Mouse (Mus musculus) CD4-positive, CD25-positive, alpha-beta regulatory T cell, adult 9 weeks (primary cell): ENCODE results near the gene Dlg2. TPM values are rescaled to one million over a fixed set of nuclear protein-coding genes. Genes with fewer than 3 reads are reported as not detected.

Source experiments
- polyA plus RNA-seq: library from polyadenylated mRNA; unstranded; fragments of 100-300 nt; shearing (Covaris generic); gene quantifications from one replicate; pipeline ENCODE4 v1.2.1, GENCODE M21; 2017

The Dlg2 gene
- polyA plus RNA-seq, result 0.45 TPM

DNA sequence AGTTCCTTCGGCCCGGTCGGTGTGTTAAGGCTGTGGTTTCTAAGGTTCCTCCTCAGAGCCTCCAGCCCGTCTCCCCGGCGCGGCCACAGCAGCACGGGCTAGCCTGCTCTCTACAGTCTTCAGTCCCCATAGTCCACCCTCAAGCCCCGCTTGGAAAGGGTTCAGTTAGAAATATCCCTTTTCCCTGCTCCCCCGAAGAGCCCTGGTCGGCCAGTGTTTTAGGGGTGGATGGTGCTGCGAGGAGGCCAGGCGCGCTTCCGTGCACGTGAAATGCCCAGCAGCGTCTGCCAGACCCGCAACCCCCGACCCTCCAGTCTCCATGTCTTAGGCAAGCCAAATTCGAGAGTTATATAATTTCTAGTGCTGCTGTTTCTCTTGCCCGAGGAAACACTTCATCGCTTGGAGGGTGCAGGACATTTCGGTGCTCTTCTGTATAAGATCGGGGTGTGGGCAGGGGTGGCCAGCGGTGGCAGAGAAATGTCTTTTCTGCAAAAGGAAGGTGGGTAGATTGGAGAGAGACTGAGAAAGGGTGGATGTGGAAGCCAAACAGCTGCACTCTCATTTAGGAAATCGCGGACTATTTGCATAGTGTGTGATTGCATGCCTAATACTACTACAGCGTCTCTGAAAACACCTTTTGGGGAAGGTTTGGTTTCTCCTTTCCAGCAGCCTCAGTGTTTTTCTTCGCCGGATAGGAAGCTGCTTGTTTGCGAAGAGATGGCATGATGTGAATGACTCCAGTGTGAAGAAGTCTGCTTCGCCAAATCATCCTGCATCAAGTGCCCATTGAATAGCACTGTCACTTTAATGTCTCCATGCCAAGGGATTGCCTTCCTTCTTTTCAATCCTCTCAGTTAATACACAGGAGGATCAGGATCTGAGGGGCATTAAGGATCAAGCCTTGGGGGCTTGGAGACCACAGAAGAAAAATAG is at the start of gene Dlg2:
TSS of gene Dlg2 (plus strand) at position 360 of the 933 bp plus-strand sequence.

DNA sequence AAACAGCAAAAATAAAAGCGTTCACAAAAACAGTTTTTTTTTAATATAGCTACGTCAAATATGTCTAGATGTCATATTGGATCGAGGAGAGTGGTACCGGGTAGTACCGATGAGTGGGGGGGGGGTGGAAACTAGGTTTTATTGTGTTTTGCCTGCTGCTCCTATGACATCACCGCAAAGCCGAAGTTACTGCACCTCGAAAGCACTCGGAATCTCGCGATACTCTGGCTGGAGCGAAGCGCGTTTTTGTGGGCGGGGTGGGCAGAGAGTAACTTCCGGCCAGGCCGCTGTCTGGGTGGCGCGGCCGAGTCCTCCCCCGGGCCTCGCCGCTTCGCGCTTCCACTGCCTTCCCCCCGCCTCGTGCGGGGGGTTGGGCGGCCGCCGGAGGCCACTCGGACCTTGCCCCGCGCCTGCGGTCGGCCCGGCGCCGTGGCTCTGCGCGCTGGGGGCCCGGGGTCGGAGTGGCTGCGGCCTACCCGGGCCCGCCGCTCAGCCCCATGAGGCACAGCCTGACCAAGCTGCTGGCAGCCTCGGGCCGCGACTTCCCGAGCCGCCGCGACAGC is 33.9 kb upstream of the Dlg2 start, which contains the start of gene Crebzf:
TSS of gene Crebzf (plus strand) at position 212 of the 563 bp plus-strand sequence.

DNA sequence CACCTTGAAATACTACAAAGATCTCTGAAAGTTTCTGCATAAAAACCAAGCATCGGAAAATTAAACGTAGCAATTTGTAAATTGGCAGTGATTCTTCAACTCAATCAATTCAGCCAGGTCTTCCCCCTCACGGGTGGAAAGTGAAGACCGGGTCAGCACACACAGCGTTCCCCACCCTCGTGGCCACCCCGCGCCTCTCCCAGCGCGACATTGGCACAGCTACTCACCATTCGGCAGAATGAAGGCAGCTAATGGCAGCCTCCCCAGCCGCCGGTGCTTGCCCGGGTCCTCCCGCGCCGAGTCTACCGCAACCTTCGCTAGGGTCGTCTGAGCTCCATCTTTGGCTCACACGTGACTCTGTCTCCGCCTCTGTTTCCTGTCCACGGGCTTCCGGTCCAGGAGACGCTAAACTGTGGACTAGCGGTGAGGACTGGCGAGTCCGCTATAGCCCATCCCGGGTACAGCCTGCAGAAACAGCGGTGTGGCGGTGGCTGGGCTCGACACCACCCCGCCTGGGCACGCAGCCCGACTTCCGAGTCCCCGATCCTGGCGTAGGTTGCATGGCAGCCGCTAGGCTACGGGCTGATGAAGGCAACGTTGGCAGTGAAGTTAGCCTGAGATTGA is 19.5 kb upstream of the Dlg2 start, which contains the start of gene Tmem126a:
TSS of gene Tmem126a (minus strand) at position 385 of the 624 bp plus-strand sequence.

DNA sequence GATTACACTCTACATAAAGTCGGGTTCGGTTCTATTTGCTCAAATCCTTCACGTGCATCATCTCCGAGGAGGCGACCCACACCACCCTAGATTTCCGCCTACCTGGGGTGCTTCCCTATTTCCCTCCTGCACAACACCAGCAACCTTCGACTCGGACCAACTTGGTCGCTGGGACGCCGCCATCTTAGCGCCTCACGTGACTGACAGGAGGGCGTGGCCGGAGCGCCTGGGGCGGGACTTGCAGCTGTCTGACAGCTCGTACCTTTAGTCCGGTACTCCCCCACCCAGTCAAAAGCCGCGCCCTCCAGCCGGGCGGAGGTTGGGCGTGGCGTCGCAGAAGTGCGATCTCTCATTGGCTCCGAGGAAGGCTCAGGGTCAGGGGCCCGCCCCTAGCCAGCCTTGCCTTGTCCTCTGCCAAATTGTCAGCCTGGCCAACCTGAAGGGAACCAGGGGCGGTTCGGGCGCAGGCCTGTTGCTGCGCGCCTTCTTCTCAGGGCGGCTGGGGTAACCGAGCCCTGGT is 619 bp upstream of the Dlg2 start, which contains the start of gene Tmem126b:
TSS of gene Tmem126b (minus strand) at position 209 of the 520 bp plus-strand sequence.

Other genes with a start within 250 kb of the Dlg2 start
- gene Ccdc83, start 210.9 kb upstream of the Dlg2 start, polyA plus RNA-seq, result not detected
- gene Sytl2, start 174.4 kb upstream of the Dlg2 start, polyA plus RNA-seq, result 70.7 TPM
- not detected for gene Ccdc89, start 50.1 kb upstream of the Dlg2 start, polyA plus RNA-seq
- 13.6 TPM for gene Crebzf, start 33.9 kb upstream of the Dlg2 start, polyA plus RNA-seq
- 95.0 TPM for gene Tmem126a, start 19.4 kb upstream of the Dlg2 start, polyA plus RNA-seq
- 41.1 TPM for gene Tmem126b, start 671 bp upstream of the Dlg2 start, polyA plus RNA-seq